Mouse (Mus musculus): ENCODE measurements at regions not wholly inside any gene's neighbourhood (a gene's known extent, or its start where the extent isn't known, plus 50 kb on each side); places are given as distances from the start of the nearest gene placed in this dataset.

GRCm38 (mm10) chr2:75220775-75221359 lies 395.3 kb downstream of the Mtx2 start:
- Histone ChIP-seq H3K36me3 (replicated peaks) (no peaks in the 10 kb centered on the region), H3K27me3 (replicated peaks; ENCODE audit: low read depth, poor library complexity, severe bottlenecking) (no peaks in the 10 kb centered on the region), H3K4me1 (peaks cover 7% of the 10 kb centered on the region), H3K27ac (replicated peaks) (no peak overlapping the region), H3K9me3 (no peaks in the 10 kb centered on the region), H3K4me3 (no peak overlapping the region)
- 79% methylated on average over 8 of the region's 8 CpGs for WGBS
- no peak for DNase-seq (ENCODE audit: low spot score)

GRCm38 (mm10) chr2:75224443-75224842 lies 398.8 kb downstream of the Mtx2 start:
- Histone ChIP-seq H3K36me3 (replicated peaks) (no peaks in the 10 kb centered on the region), H3K27ac (replicated peaks) (no peak overlapping the region), H3K27me3 (replicated peaks; ENCODE audit: low read depth, poor library complexity, severe bottlenecking) (no peaks in the 10 kb centered on the region), H3K9me3 (no peaks in the 10 kb centered on the region), H3K4me1 (peaks cover 7% of the 10 kb centered on the region), H3K4me3 (no peak overlapping the region)
- 58% methylated on average over 5 of the region's 5 CpGs for WGBS
- no peak for DNase-seq (ENCODE audit: low spot score)

GRCm38 (mm10) chr2:75240976-75241375 lies 415.4 kb downstream of the Mtx2 start:
- WGBS = 90% methylated on average over 1 of the region's 1 CpGs
- no peaks in the 10 kb centered on the region for H3K27me3 ChIP-seq (replicated peaks; ENCODE audit: low read depth, poor library complexity, severe bottlenecking)

GRCm38 (mm10) chr2:75244311-75245033 lies 414.6 kb upstream of the Hnrnpa3 start:
- Histone ChIP-seq H3K4me1 (peaks cover 8% of the 10 kb centered on the region; the same call in 1 of the 2 replicates), H3K9me3 (no peaks in the 10 kb centered on the region), H3K4me3 (no peak overlapping the region), H3K36me3 (replicated peaks) (no peaks in the 10 kb centered on the region), H3K27me3 (replicated peaks; ENCODE audit: low read depth, poor library complexity, severe bottlenecking) (0 out of 2 replicates have a peak, but pooled peaks cover 4% of the 10 kb centered on the region), H3K27ac (replicated peaks) (no peak overlapping the region)
- WGBS = 79% methylated on average over 17 of the region's 17 CpGs
- no peak for DNase-seq (ENCODE audit: low spot score)

More at GRCm38 (mm10) chr2:75240976-75241375, 415.4 kb downstream of the Mtx2 start:
- Histone ChIP-seq H3K27ac (replicated peaks) (no peak overlapping the region), H3K9me3 (no peaks in the 10 kb centered on the region), H3K36me3 (replicated peaks) (no peaks in the 10 kb centered on the region), H3K4me1 (0 out of 2 replicates have a peak, but pooled peaks cover 4% of the 10 kb centered on the region), H3K4me3 (no peak overlapping the region)
- no peak for DNase-seq (ENCODE audit: low spot score)

- Histone ChIP-seq H3K27ac (replicated peaks) (no peak overlapping the region), H3K4me3 (no peak overlapping the region), H3K36me3 (replicated peaks) (no peaks in the 10 kb centered on the region), H3K27me3 (replicated peaks; ENCODE audit: low read depth, poor library complexity, severe bottlenecking) (0 out of 2 replicates have a peak, but pooled peaks cover 4% of the 10 kb centered on the region), H3K4me1 (peaks cover 8% of the 10 kb centered on the region; the same call in 1 of the 2 replicates), H3K9me3 (no peaks in the 10 kb centered on the region)
- WGBS = 89% methylated on average over 6 of the region's 6 CpGs
- no peak for DNase-seq (ENCODE audit: low spot score)
Measured at GRCm38 (mm10) chr2:75245256-75245655, 413.8 kb upstream of the Hnrnpa3 start.

- H3K4me1 ChIP-seq = peaks cover 8% of the 10 kb centered on the region; the same call in 1 of the 2 replicates
- DNase-seq (ENCODE audit: low spot score) = no peak
- H3K36me3 ChIP-seq (replicated peaks) = no peaks in the 10 kb centered on the region
- no peak overlapping the region for H3K27ac ChIP-seq (replicated peaks)
- no peak overlapping the region for H3K4me3 ChIP-seq
- WGBS = 85% methylated on average over 5 of the region's 5 CpGs
- H3K9me3 ChIP-seq = no peaks in the 10 kb centered on the region
- 0 out of 2 replicates have a peak, but pooled peaks cover 4% of the 10 kb centered on the region for H3K27me3 ChIP-seq (replicated peaks; ENCODE audit: low read depth, poor library complexity, severe bottlenecking)
Measured at GRCm38 (mm10) chr2:75245662-75246061, 413.4 kb upstream of the Hnrnpa3 start.

- H3K4me1 ChIP-seq = peaks cover 8% of the 10 kb centered on the region; the same call in 1 of the 2 replicates
- no peak for DNase-seq (ENCODE audit: low spot score)
- WGBS = 47% methylated on average over 12 of the region's 12 CpGs
- H3K36me3 ChIP-seq (replicated peaks) = no peaks in the 10 kb centered on the region
- 0 out of 2 replicates have a peak, but pooled peaks cover 4% of the 10 kb centered on the region for H3K27me3 ChIP-seq (replicated peaks; ENCODE audit: low read depth, poor library complexity, severe bottlenecking)
- no peak overlapping the region for H3K4me3 ChIP-seq
- H3K9me3 ChIP-seq = no peaks in the 10 kb centered on the region
- no peak overlapping the region for H3K27ac ChIP-seq (replicated peaks)
Measured at GRCm38 (mm10) chr2:75246082-75246743, 412.8 kb upstream of the Hnrnpa3 start.

GRCm38 (mm10) chr2:75248251-75248650 lies 410.8 kb upstream of the Hnrnpa3 start:
- WGBS = 61% methylated on average over 5 of the region's 5 CpGs
- H3K27me3 ChIP-seq (replicated peaks; ENCODE audit: low read depth, poor library complexity, severe bottlenecking) = 0 out of 2 replicates have a peak, but pooled peaks cover 4% of the 10 kb centered on the region
- peaks cover 8% of the 10 kb centered on the region; the same call in 1 of the 2 replicates for H3K4me1 ChIP-seq
- H3K36me3 ChIP-seq (replicated peaks) = no peaks in the 10 kb centered on the region
- H3K4me3 ChIP-seq = no peak overlapping the region
- DNase-seq (ENCODE audit: low spot score) = no peak
- H3K27ac ChIP-seq (replicated peaks) = no peak overlapping the region
- H3K9me3 ChIP-seq = no peaks in the 10 kb centered on the region

GRCm38 (mm10) chr2:75250507-75250906 lies 408.6 kb upstream of the Hnrnpa3 start:
- Histone ChIP-seq H3K4me3 (no peak overlapping the region), H3K4me1 (peaks cover 3% of the 10 kb centered on the region; the same call in 1 of the 2 replicates), H3K36me3 (replicated peaks) (no peaks in the 10 kb centered on the region), H3K9me3 (no peaks in the 10 kb centered on the region), H3K27me3 (replicated peaks; ENCODE audit: low read depth, poor library complexity, severe bottlenecking) (0 out of 2 replicates have a peak, but pooled peaks cover 4% of the 10 kb centered on the region), H3K27ac (replicated peaks) (no peak overlapping the region)
- 90% methylated on average over 1 of the region's 1 CpGs for WGBS
- DNase-seq (ENCODE audit: low spot score) = no peak

- no peak overlapping the region for H3K27ac ChIP-seq (replicated peaks)
- H3K36me3 ChIP-seq (replicated peaks) = no peaks in the 10 kb centered on the region
- no peaks in the 10 kb centered on the region for H3K4me1 ChIP-seq
- WGBS = 86% methylated on average over 8 of the region's 8 CpGs
- no peaks in the 10 kb centered on the region for H3K27me3 ChIP-seq (replicated peaks; ENCODE audit: low read depth, poor library complexity, severe bottlenecking)
- DNase-seq (ENCODE audit: low spot score) = no peak
- no peak overlapping the region for H3K4me3 ChIP-seq
- H3K9me3 ChIP-seq = no peaks in the 10 kb centered on the region
Measured at GRCm38 (mm10) chr2:75252829-75253228, 406.2 kb upstream of the Hnrnpa3 start.

GRCm38 (mm10) chr2:75265218-75265617 lies 393.8 kb upstream of the Hnrnpa3 start:
- WGBS = 73% methylated on average over 7 of the region's 7 CpGs
- Histone ChIP-seq H3K27ac (replicated peaks) (no peak overlapping the region), H3K27me3 (replicated peaks; ENCODE audit: low read depth, poor library complexity, severe bottlenecking) (no peaks in the 10 kb centered on the region), H3K36me3 (replicated peaks) (no peaks in the 10 kb centered on the region), H3K4me3 (no peak overlapping the region), H3K4me1 (peaks cover 7% of the 10 kb centered on the region), H3K9me3 (no peaks in the 10 kb centered on the region)
- DNase-seq (ENCODE audit: low spot score) = no peak

- H3K27ac ChIP-seq (replicated peaks) = no peak overlapping the region
- DNase-seq (ENCODE audit: low spot score) = no peak
- H3K4me1 ChIP-seq = peaks cover 7% of the 10 kb centered on the region
- no peaks in the 10 kb centered on the region for H3K9me3 ChIP-seq
- no peak overlapping the region for H3K4me3 ChIP-seq
- WGBS = 84% methylated on average over 19 of the region's 19 CpGs
- no peaks in the 10 kb centered on the region for H3K36me3 ChIP-seq (replicated peaks)
- no peaks in the 10 kb centered on the region for H3K27me3 ChIP-seq (replicated peaks; ENCODE audit: low read depth, poor library complexity, severe bottlenecking)
Measured at GRCm38 (mm10) chr2:75265739-75266699, 393.0 kb upstream of the Hnrnpa3 start.
